Mouse (Mus musculus) erythroblast, embryonic 14.5 days (primary cell): Measurements from ENCODE around the gene Mybpc2. TPM values are rescaled to one million over a fixed set of nuclear protein-coding genes. Genes with fewer than 3 reads are reported as not detected.

Experiments used
- H3K27me3 ChIP-seq: 2 replicates; pipeline ENCODE4 v1.6.1; 2012; ENCODE audit warnings: inconsistent platforms; ENCODE audit not compliant: control insufficient read depth
- H3K36me3 ChIP-seq: 2 replicates; pipeline ENCODE4 v1.6.1; 2012; ENCODE audit warnings: mild to moderate bottlenecking, inconsistent platforms; ENCODE audit not compliant: control insufficient read depth
- H3K4me1 ChIP-seq: 2 replicates; pipeline ENCODE4 v1.6.1; 2012; ENCODE audit warnings: inconsistent platforms; ENCODE audit not compliant: control insufficient read depth
- H3K4me3 ChIP-seq: replicated peaks from 2 replicates; pipeline ENCODE3; 2012; ENCODE audit warnings: moderate library complexity, mild to moderate bottlenecking, inconsistent platforms
- H3K9me3 ChIP-seq: 2 replicates; pipeline ENCODE4 v1.6.1; 2012; ENCODE audit warnings: low read length, inconsistent platforms, mixed read lengths; ENCODE audit not compliant: control insufficient read depth
- GATA1 ChIP-seq: IDR thresholded peaks from 2 replicates; pipeline ENCODE4 v1.6.1; 2012; ENCODE audit warnings: low read length, inconsistent platforms, mixed read lengths
- TAL1 ChIP-seq: IDR thresholded peaks from 3 replicates; pipeline ENCODE4 v1.6.1; 2012; ENCODE audit warnings: low read length, inconsistent platforms, mixed read lengths
- polyA plus RNA-seq: library from polyadenylated mRNA; stranded (reverse); fragments of >175 nt; gene quantifications from 2 replicates; pipeline ENCODE4 v1.2.3, GENCODE M21; 2012

Gene Mybpc2
- polyA plus RNA-seq, 1 experiment = not detected

GRCm38 (mm10) chr7:44495086-44495485 lies 29.4 kb downstream of the Mybpc2 start:
- TF ChIP-seq TAL1 (no peak), GATA1 (no peak)
- Histone ChIP-seq H3K27me3 (peaks cover 10% of the 10 kb centered on the region), H3K4me1 (peaks cover 64% of the 10 kb centered on the region), H3K36me3 (peaks cover 50% of the 10 kb centered on the region), H3K9me3 (no peaks in the 10 kb centered on the region), H3K4me3 (peak overlapping the region; percentile 84)

- peaks cover 62% of the 10 kb centered on the region for H3K4me1 ChIP-seq
- TF ChIP-seq GATA1 (no peak), TAL1 (no peak)
- H3K4me3 ChIP-seq = peak overlapping the region; percentile 84
- no peaks in the 10 kb centered on the region for H3K9me3 ChIP-seq
- H3K36me3 ChIP-seq = peaks cover 55% of the 10 kb centered on the region
- peaks cover 6% of the 10 kb centered on the region for H3K27me3 ChIP-seq
Observed at GRCm38 (mm10) chr7:44494681-44495080, 29.8 kb downstream of the Mybpc2 start.

- TF ChIP-seq TAL1 = no peak
- TF ChIP-seq GATA1 = no peak
- Histone ChIP-seq H3K9me3 (no peaks in the 10 kb centered on the region), H3K4me1 (peaks cover 58% of the 10 kb centered on the region), H3K36me3 (peaks cover 73% of the 10 kb centered on the region), H3K27me3 (no peaks in the 10 kb centered on the region), H3K4me3 (no peak overlapping the region)
Observed at GRCm38 (mm10) chr7:44492166-44492826, 32.2 kb downstream of the Mybpc2 start.

GRCm38 (mm10) chr7:44491391-44491790 lies 33.1 kb downstream of the Mybpc2 start:
- H3K36me3 ChIP-seq = peaks cover 82% of the 10 kb centered on the region
- H3K4me3 ChIP-seq = no peak overlapping the region
- TF ChIP-seq GATA1 (no peak), TAL1 (no peak)
- H3K9me3 ChIP-seq = no peaks in the 10 kb centered on the region
- H3K27me3 ChIP-seq = no peaks in the 10 kb centered on the region
- peaks cover 56% of the 10 kb centered on the region for H3K4me1 ChIP-seq

GRCm38 (mm10) chr7:44490281-44490680 lies 34.2 kb downstream of the Mybpc2 start:
- H3K4me3 ChIP-seq = no peak overlapping the region
- H3K4me1 ChIP-seq = peaks cover 53% of the 10 kb centered on the region
- H3K27me3 ChIP-seq = no peaks in the 10 kb centered on the region
- H3K36me3 ChIP-seq = peaks cover 86% of the 10 kb centered on the region
- no peak for TF ChIP-seq TAL1
- no peak for TF ChIP-seq GATA1
- no peaks in the 10 kb centered on the region for H3K9me3 ChIP-seq

- Histone ChIP-seq H3K4me3 (no peak overlapping the region), H3K9me3 (peaks cover 6% of the 10 kb centered on the region), H3K36me3 (peaks cover 87% of the 10 kb centered on the region), H3K27me3 (no peaks in the 10 kb centered on the region), H3K4me1 (peaks cover 54% of the 10 kb centered on the region)
- TF ChIP-seq TAL1 (no peak), GATA1 (no peak)
Observed at GRCm38 (mm10) chr7:44488545-44488944, 35.9 kb downstream of the Mybpc2 start.

GRCm38 (mm10) chr7:44487936-44488335 lies 36.5 kb downstream of the Mybpc2 start:
- peaks cover 54% of the 10 kb centered on the region for H3K4me1 ChIP-seq
- peaks cover 83% of the 10 kb centered on the region for H3K36me3 ChIP-seq
- H3K4me3 ChIP-seq = no peak overlapping the region
- no peaks in the 10 kb centered on the region for H3K27me3 ChIP-seq
- TF ChIP-seq GATA1 (no peak), TAL1 (no peak)
- peaks cover 6% of the 10 kb centered on the region for H3K9me3 ChIP-seq

GRCm38 (mm10) chr7:44486927-44487575 lies 37.4 kb downstream of the Mybpc2 start:
- Histone ChIP-seq H3K9me3 (peaks cover 6% of the 10 kb centered on the region), H3K27me3 (peaks cover 3% of the 10 kb centered on the region), H3K36me3 (peaks cover 74% of the 10 kb centered on the region), H3K4me1 (peaks cover 56% of the 10 kb centered on the region), H3K4me3 (no peak overlapping the region)
- TF ChIP-seq GATA1 (no peak), TAL1 (no peak)

- Histone ChIP-seq H3K4me3 (no peak overlapping the region), H3K27me3 (peaks cover 13% of the 10 kb centered on the region), H3K9me3 (peaks cover 6% of the 10 kb centered on the region), H3K36me3 (peaks cover 60% of the 10 kb centered on the region), H3K4me1 (peaks cover 64% of the 10 kb centered on the region)
- TF ChIP-seq GATA1 (no peak), TAL1 (no peak)
Observed at GRCm38 (mm10) chr7:44485572-44486195, 38.8 kb downstream of the Mybpc2 start.
